Mouse (Mus musculus): ENCODE measurements at regions not wholly inside any gene's neighbourhood (a gene's known extent, or its start where the extent isn't known, plus 50 kb on each side); places are given as distances from the start of the nearest gene placed in this dataset.
A peak's percentile ranks its signal among the peaks of the same experiment; 100 is the strongest.

- no peak for TF ChIP-seq POLR2A (IDR thresholded peaks at IDR 0.05; ENCODE audit: borderline replicate concordance, extremely low read depth, insufficient read depth, insufficient read length)
- Histone ChIP-seq H3K4me1 (ENCODE audit: control insufficient read depth, insufficient read depth, low read length) (peaks cover 14% of the 10 kb centered on the region), H3K4me3 (replicated peaks; ENCODE audit: low read length) (no peak overlapping the region), H3K9ac (ENCODE audit: low read depth, low read length, severe bottlenecking) (no peak overlapping the region), H3K9me3 (ENCODE audit: control insufficient read depth, low read length) (no peaks in the 10 kb centered on the region), H3K27me3 (ENCODE audit: control insufficient read depth, insufficient read depth, low read length) (no peaks in the 10 kb centered on the region), H3K36me3 (ENCODE audit: control insufficient read depth, insufficient read depth, low read length) (no peaks in the 10 kb centered on the region), H3K4me2 (replicated peaks; ENCODE audit: low read depth, low read length, severe bottlenecking) (no peak overlapping the region), H3K27ac (replicated peaks; ENCODE audit: low read depth, low read length) (no peak overlapping the region; the same call in 1 of the 2 replicates)
- ATAC-seq (ENCODE audit: low FRiP score, low read depth) = peak; percentile 17; the same call in 1 of the 2 replicates
- 52% methylated on average over 8 of the region's 8 CpGs for WGBS
- peak; percentile 42 for DNase-seq (ENCODE audit: low spot score)
These were observed 185.0 kb upstream of the Sesn3 start for GRCm38 (mm10) chr9:14089791-14090256.

- DNase-seq (ENCODE audit: low spot score) = no peak
- H3K4me3 ChIP-seq (replicated peaks; ENCODE audit: low read length) = no peak overlapping the region
- peaks cover 14% of the 10 kb centered on the region for H3K4me1 ChIP-seq (ENCODE audit: control insufficient read depth, insufficient read depth, low read length)
- no peak for TF ChIP-seq POLR2A (IDR thresholded peaks at IDR 0.05; ENCODE audit: borderline replicate concordance, extremely low read depth, insufficient read depth, insufficient read length)
- no peak overlapping the region; the same call in 1 of the 2 replicates for H3K27ac ChIP-seq (replicated peaks; ENCODE audit: low read depth, low read length)
- no peak overlapping the region for H3K4me2 ChIP-seq (replicated peaks; ENCODE audit: low read depth, low read length, severe bottlenecking)
- H3K27me3 ChIP-seq (ENCODE audit: control insufficient read depth, insufficient read depth, low read length) = no peaks in the 10 kb centered on the region
- ATAC-seq (ENCODE audit: low FRiP score, low read depth) = no peak
- 96% methylated on average over 2 of the region's 2 CpGs for WGBS
- no peaks in the 10 kb centered on the region for H3K9me3 ChIP-seq (ENCODE audit: control insufficient read depth, low read length)
- no peaks in the 10 kb centered on the region for H3K36me3 ChIP-seq (ENCODE audit: control insufficient read depth, insufficient read depth, low read length)
- no peak overlapping the region for H3K9ac ChIP-seq (ENCODE audit: low read depth, low read length, severe bottlenecking)
These were observed 184.4 kb upstream of the Sesn3 start for GRCm38 (mm10) chr9:14090454-14090853.

- DNase-seq (ENCODE audit: low spot score) (no peak), ATAC-seq (ENCODE audit: low FRiP score, low read depth) (no peak)
- H3K27me3 ChIP-seq (ENCODE audit: control insufficient read depth, insufficient read depth, low read length) = no peaks in the 10 kb centered on the region
- H3K9ac ChIP-seq (ENCODE audit: low read depth, low read length, severe bottlenecking) = no peak overlapping the region
- peaks cover 14% of the 10 kb centered on the region for H3K4me1 ChIP-seq (ENCODE audit: control insufficient read depth, insufficient read depth, low read length)
- WGBS = 79% methylated on average over 8 of the region's 8 CpGs
- no peak overlapping the region for H3K27ac ChIP-seq (replicated peaks; ENCODE audit: low read depth, low read length)
- H3K9me3 ChIP-seq (ENCODE audit: control insufficient read depth, low read length) = no peaks in the 10 kb centered on the region
- H3K4me2 ChIP-seq (replicated peaks; ENCODE audit: low read depth, low read length, severe bottlenecking) = no peak overlapping the region
- no peak for TF ChIP-seq POLR2A (IDR thresholded peaks at IDR 0.05; ENCODE audit: borderline replicate concordance, extremely low read depth, insufficient read depth, insufficient read length)
- no peaks in the 10 kb centered on the region for H3K36me3 ChIP-seq (ENCODE audit: control insufficient read depth, insufficient read depth, low read length)
- H3K4me3 ChIP-seq (replicated peaks; ENCODE audit: low read length) = no peak overlapping the region
These were observed 183.6 kb upstream of the Sesn3 start for GRCm38 (mm10) chr9:14091099-14091930.

- Histone ChIP-seq H3K9ac (ENCODE audit: low read depth, low read length, severe bottlenecking) (no peak overlapping the region), H3K4me2 (replicated peaks; ENCODE audit: low read depth, low read length, severe bottlenecking) (no peak overlapping the region), H3K27ac (replicated peaks; ENCODE audit: low read depth, low read length) (no peak overlapping the region), H3K27me3 (ENCODE audit: control insufficient read depth, insufficient read depth, low read length) (no peaks in the 10 kb centered on the region), H3K4me3 (replicated peaks; ENCODE audit: low read length) (no peak overlapping the region), H3K36me3 (ENCODE audit: control insufficient read depth, insufficient read depth, low read length) (no peaks in the 10 kb centered on the region), H3K4me1 (ENCODE audit: control insufficient read depth, insufficient read depth, low read length) (peaks cover 11% of the 10 kb centered on the region; the same call in 1 of the 2 replicates), H3K9me3 (ENCODE audit: control insufficient read depth, low read length) (no peaks in the 10 kb centered on the region)
- WGBS = 86% methylated on average over 2 of the region's 2 CpGs
- no peak for TF ChIP-seq POLR2A (IDR thresholded peaks at IDR 0.05; ENCODE audit: borderline replicate concordance, extremely low read depth, insufficient read depth, insufficient read length)
- DNase-seq (ENCODE audit: low spot score) (no peak), ATAC-seq (ENCODE audit: low FRiP score, low read depth) (no peak)
These were observed 181.8 kb upstream of the Sesn3 start for GRCm38 (mm10) chr9:14092996-14093442.

GRCm38 (mm10) chr9:14103538-14103937, 171.3 kb upstream of the Sesn3 start:
- no peaks in the 10 kb centered on the region for H3K36me3 ChIP-seq (ENCODE audit: control insufficient read depth, insufficient read depth, low read length)
- DNase-seq (ENCODE audit: low spot score) = no peak
- TF ChIP-seq POLR2A (IDR thresholded peaks at IDR 0.05; ENCODE audit: borderline replicate concordance, extremely low read depth, insufficient read depth, insufficient read length) = no peak
- H3K9me3 ChIP-seq (ENCODE audit: control insufficient read depth, low read length) = no peaks in the 10 kb centered on the region
- H3K27ac ChIP-seq (replicated peaks; ENCODE audit: low read depth, low read length) = no peak overlapping the region
- H3K4me1 ChIP-seq (ENCODE audit: control insufficient read depth, insufficient read depth, low read length) = no peaks in the 10 kb centered on the region
- WGBS = 68% methylated on average over 1 of the region's 1 CpGs
- no peak overlapping the region for H3K4me2 ChIP-seq (replicated peaks; ENCODE audit: low read depth, low read length, severe bottlenecking)
- no peaks in the 10 kb centered on the region for H3K27me3 ChIP-seq (ENCODE audit: control insufficient read depth, insufficient read depth, low read length)
- H3K4me3 ChIP-seq (replicated peaks; ENCODE audit: low read length) = no peak overlapping the region
- H3K9ac ChIP-seq (ENCODE audit: low read depth, low read length, severe bottlenecking) = no peak overlapping the region
- no peak for ATAC-seq (ENCODE audit: low FRiP score, low read depth)

Measured in limb, embryonic 14.5 days (tissue).